Mouse (Mus musculus): ENCODE measurements around the gene Ptprcap. TPM values are rescaled to one million over a fixed set of nuclear protein-coding genes. Genes with fewer than 3 reads are reported as not detected.

The Ptprcap gene
- total RNA-seq, 4 experiments from 2014 or later, result 0.27 to 0.38 TPM; not detected in 2

DNA sequence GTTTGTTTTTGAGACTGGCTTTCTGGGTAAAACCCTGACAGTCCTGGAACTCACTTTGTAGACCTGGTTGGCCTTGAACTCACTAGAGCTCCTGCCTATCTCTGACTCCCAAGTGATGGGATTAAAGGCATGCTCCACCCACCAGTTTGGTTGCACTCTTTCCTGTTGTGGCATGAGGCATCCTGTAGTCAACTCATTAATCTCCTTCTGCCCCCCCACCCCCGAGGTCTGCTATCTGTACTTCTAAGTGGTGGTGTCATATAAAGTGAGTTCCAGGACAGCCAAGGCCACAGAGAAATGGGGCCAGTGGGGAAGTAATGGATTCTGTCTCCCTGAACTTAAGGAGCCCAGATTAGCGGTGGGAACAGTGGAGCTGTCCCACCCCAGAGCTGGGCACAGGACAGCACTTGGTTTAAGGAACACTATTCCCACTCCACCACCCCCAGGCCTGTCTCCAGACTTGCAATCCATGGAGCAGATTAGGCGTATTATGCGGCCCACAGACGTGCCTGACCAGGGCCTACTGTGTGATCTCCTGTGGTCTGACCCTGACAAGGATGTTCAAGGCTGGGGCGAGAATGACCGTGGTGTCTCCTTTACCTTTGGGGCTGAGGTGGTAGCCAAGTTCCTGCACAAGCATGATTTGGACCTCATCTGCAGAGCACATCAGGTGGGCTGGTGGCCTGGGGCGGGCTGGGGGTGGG lies 40.8 kb downstream of the Ptprcap start:
- DNase-seq (ENCODE audit: low spot score in 2 of 2), result no peak

DNA sequence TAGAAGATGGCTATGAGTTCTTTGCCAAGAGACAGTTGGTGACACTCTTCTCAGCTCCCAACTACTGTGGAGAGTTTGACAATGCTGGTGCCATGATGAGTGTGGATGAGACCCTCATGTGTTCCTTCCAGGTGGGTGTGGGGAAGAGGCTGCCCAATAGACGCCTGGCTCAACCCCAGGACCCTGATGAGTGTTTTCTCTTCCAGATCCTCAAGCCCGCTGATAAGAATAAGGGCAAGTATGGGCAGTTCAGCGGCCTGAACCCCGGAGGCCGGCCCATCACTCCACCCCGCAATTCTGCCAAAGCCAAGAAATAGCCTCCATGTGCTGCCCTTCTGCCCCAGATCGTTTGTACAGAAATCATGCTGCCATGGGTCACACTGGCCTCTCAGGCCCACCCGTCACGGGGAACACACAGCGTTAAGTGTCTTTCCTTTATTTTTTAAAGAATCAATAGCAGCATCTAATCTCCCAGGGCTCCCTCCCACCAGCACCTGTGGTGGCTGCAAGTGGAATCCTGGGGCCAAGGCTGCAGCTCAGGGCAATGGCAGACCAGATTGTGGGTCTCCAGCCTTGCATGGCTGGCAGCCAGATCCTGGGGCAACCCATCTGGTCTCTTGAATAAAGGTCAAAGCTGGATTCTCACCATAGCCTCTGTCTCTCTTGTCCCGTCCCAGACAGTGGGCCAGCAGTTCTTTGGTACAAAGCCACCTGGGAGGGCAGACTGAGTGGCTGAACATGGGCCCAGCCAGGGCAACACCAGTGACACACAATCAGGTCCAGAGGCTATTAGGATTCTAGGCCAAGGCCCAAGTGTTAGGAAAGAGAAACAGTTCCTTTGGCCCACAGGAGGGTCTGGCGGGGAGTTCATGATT lies 41.6 kb downstream of the Ptprcap start:
- DNase-seq (ENCODE audit: low spot score in 2 of 2), result no peak

DNA sequence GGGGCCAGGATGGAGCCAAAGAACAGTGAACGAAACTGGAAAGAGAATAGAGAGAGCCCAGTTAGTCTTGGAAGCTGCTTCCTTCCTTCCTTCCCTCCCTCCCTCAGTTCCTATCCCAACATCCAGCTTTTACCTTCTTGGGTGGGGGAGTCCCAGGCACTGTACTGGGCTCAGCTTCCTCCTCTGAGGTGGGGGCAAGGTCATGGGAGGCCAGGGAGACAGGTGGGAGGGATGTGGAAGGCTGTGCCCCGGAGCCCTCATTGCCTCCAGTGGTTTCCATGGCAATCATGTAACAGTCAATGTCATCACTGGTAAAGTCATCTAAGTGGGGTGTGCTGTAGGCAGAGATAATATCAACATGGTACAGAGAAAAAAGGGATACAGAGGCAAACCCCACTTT lies 42.6 kb downstream of the Ptprcap start:
- no peak for DNase-seq (ENCODE audit: low spot score in 2 of 2)

DNA sequence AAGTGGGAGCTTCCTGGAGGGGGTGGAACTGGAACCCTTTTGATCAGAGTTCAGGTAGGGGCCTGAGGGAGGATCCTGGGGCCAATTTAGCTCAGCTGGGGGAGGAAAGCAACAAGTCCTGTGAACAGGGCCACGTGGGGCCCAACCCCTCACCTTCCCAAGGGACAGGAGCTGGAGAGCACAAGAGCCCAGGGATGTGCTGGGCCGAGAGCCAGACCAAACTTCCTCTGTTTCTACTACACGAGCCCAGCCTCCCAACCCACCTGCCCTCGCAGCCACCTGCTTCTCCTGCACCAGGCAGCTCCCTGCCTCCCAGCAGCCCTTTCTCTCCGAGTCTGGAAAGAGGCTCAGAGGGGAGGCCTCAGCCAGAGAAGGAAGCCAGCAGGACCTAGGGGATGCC lies 43.1 kb downstream of the Ptprcap start:
- DNase-seq (ENCODE audit: low spot score in 2 of 2), result no peak

DNA sequence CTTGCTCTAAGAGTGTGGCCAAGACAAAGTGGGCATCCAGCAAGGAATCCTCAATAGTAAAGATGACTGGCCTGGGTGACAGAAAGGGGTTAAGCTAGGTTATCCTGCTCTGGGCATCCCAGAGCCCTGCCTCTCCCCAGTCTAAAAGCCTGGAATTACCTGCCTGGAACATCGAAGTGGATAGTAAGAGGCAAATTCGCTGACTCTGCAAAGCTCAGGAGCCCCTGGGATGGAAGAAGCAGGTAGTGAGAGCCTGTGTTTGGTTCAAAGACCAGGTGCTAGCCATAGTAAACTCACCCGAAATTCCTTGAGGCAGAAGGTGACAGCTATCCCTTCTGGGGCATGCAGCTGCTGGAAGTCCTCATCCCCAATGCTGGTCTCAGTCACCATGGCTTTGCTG lies 43.8 kb downstream of the Ptprcap start:
- DNase-seq (ENCODE audit: low spot score in 2 of 2), result no peak

DNA sequence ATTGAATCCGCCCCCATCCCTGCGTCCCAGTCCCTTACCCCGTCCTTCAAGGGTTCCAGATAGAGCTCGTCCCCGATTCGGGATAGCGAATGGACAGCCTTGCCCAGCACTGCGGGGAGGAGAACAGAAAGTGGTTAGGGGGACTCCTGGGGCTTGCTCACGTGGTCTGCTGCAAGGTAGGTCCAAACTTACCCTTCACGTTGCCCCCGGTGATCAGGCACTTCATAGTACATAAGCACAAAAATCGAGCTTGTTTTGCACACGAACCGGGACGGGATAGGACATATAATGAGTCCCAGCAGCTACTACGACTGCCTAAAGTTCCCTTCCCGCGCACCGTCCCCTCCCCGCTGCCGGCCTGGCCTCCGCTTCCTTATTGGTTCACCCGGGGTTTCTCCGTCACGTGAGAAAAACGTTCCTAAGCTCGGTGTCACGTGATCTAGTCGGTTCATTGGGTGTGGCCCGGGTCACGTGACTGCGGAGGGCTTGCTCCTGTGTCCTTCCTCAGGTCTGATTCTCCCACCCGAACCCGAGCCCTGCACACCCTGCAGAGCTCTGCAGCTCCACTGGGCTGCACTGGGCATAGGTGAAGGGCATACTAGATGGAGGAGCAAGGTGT lies 48.0 kb downstream of the Ptprcap start, which contains the start of gene Rad9a:
Gene Rad9a (minus strand): TSS at position 372 of the 619 bp plus-strand sequence.
- DNase-seq (ENCODE audit: low spot score in 2 of 2), result peak; percentile 95

DNA sequence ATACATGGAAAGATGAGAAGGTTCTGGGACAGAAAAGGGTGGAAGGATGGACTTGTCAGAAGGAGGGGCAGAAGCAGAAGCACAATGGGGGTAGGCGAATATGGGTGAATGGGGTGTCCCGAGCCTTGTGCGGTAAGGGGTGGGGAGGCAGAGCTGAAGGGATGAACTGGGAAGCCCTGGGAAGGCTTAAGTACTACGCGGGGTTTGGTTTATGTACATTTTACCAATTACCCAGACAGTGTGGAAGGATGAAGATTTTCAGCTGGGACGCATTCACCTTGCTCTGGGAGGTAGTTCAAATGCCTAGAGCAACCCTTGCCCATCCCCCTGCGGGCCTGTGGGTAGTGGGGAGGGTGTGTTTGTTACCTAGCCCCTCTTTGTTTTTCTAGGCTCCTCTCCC lies 48.7 kb downstream of the Ptprcap start:
- no peak for DNase-seq (ENCODE audit: low spot score in 2 of 2)

DNA sequence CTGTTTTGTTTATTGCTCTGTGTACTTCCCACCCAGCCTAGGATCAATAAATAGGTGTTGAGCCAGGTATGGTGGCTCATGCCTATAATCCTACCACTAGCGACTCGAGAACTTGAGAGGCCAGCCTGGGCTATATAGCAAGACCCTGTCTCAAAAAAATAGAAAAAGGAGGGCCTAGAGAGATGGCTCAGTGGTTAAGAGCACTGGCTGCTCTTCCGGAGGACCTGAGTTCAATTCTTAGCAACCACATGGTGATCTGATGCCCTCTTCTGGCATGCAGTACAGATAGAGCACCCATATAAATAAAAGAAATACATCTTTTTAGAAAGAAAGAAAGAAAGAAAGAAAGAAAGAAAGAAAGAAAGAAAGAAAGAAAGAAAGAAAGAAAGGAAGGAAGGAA lies 49.7 kb downstream of the Ptprcap start:
- DNase-seq (ENCODE audit: low spot score in 2 of 2), result no peak

DNA sequence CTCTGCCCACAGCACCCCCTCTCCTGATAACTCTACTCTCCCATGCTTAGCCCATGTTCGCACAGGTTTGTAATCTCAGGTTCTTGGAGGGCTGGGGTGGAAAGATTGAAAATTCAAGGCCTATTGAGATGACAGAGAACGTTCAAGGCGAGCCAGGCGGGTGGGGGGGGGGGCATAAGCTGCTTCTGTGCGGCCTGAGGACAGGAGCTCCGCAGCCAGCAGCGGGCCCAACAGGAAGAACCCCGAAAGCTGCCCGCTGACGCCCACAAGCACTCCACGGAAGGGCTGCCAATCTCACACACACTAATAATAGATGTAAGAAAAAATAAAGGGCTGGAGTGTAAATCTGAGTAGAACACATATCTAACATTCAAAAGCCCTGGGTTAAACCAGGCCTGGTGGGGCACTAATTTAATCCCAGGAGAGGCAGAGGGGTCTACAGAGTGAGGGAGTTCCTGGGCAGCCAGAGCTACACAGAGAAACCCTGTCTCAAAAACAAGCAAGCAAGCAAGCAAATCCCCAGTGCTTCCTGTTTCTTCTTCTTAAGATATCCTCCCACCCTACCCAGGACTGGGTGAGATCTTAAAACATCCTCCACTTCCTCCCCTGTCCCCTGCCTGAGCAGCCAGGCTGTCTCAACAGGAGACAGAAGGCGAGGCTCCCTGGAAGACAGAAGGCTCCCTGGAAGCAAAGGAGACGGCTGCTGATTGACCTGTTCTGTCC lies 50.4 kb downstream of the Ptprcap start:
- no peak for DNase-seq (ENCODE audit: low spot score in 2 of 2)

DNA sequence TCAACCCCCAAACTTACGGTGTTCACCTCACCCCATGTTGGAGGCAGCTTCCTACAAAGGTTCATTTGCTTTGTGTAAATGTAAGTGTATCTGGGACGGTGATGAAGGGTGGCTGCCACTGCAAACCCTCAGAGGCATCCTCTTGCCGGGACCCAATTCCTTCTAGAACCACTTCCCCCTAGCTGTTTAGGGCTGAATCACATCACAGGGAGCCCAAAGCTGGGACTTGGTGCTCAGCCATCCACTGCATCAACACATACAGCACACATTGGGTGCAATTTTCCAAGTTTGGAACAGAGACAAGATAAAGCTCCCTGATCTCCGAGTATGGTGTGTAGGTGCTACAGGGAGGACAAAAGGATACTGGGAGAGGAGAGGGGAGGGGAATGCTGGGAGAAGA lies 51.5 kb downstream of the Ptprcap start:
- no peak for DNase-seq (ENCODE audit: low spot score in 2 of 2)

Other genes starting within 250 kb of the Ptprcap start
- 1 to 10 TPM; 2.2 to 5.1 (median 3.0) TPM for gene Tcirg1, start 246.5 kb upstream of the Ptprcap start, total RNA-seq (2022)
- 100 to 1,000 TPM; 222 to 255 (median 235) TPM for gene Ndufs8, start 240.8 kb upstream of the Ptprcap start, total RNA-seq (2022)
- gene Aldh3b1, start 223.8 kb upstream of the Ptprcap start, total RNA-seq (2022), result 1 to 10 TPM; 1.0 to 2.6 (median 1.3) TPM
- 1 to 10 TPM; 3.2 to 4.5 (median 3.5) TPM for gene Unc93b1, start 218.4 kb upstream of the Ptprcap start, total RNA-seq (2022)
- not detected for gene Aldh3b3, start 195.0 kb upstream of the Ptprcap start, total RNA-seq (2022)
- gene Aldh3b2, start 181.3 kb upstream of the Ptprcap start, total RNA-seq (2022), result under 1 TPM in 3 of 4 experiments, not detected in 1; 0.19 to 0.62 (median 0.52) TPM
- gene Acy3, start 167.0 kb upstream of the Ptprcap start, total RNA-seq (2022), result 1 to 10 TPM; 1.1 to 1.7 (median 1.5) TPM
- gene Tbx10, start 160.9 kb upstream of the Ptprcap start, total RNA-seq (2022), result under 1 TPM in 1 of 4 experiments, not detected in 3; 0.16 TPM
- 10 to 100 TPM; 19.0 to 24.8 (median 22.8) TPM for gene Nudt8, start 153.0 kb upstream of the Ptprcap start, total RNA-seq (2022)
- gene Gm49405, start 153.0 kb upstream of the Ptprcap start, total RNA-seq (2022), result under 1 TPM; 0.12 to 0.39 (median 0.15) TPM
- 1 to 10 TPM in 1 of 4 experiments, under 1 TPM in 3; 0.36 to 1.2 (median 0.73) TPM for gene Doc2g, start 150.3 kb upstream of the Ptprcap start, total RNA-seq (2022)
- 100 to 1,000 TPM; 435 to 477 (median 462) TPM for gene Ndufv1, start 140.8 kb upstream of the Ptprcap start, total RNA-seq (2022)
- gene Gstp1, start 115.6 kb upstream of the Ptprcap start, total RNA-seq (2022), result 100 to 1,000 TPM; 411 to 453 (median 419) TPM
- gene Gstp2, start 107.6 kb upstream of the Ptprcap start, total RNA-seq (2022), result 100 to 1,000 TPM; 240 to 258 (median 250) TPM
- gene Gstp3, start 94.0 kb upstream of the Ptprcap start, total RNA-seq (2022), result not detected
- gene Cabp2, start 72.0 kb upstream of the Ptprcap start, total RNA-seq (2022), result not detected
- 10 to 100 TPM; 14.0 to 20.3 (median 18.0) TPM for gene Cdk2ap2, start 56.4 kb upstream of the Ptprcap start, total RNA-seq (2022)
- gene Pitpnm1, start 53.6 kb upstream of the Ptprcap start, total RNA-seq (2022), result 1 to 10 TPM; 1.1 to 3.3 (median 2.4) TPM
- 10 to 100 TPM; 85.7 to 96.3 (median 90.3) TPM for gene Aip, start 27.7 kb upstream of the Ptprcap start, total RNA-seq (2022)
- not detected for gene Gpr152, start 13.8 kb upstream of the Ptprcap start, total RNA-seq (2022)
- not detected for gene Cabp4, start 9.6 kb upstream of the Ptprcap start, total RNA-seq (2022)
- 10 to 100 TPM; 10.4 to 13.2 (median 11.6) TPM for gene Coro1b, start 5.0 kb upstream of the Ptprcap start, total RNA-seq (2022)
- 10 to 100 TPM; 18.6 to 28.4 (median 25.7) TPM for gene Rps6kb2, start 9.8 kb downstream of the Ptprcap start, total RNA-seq (2022)
- 10 to 100 TPM; 23.8 to 33.0 (median 24.9) TPM for gene Carns1, start 21.9 kb downstream of the Ptprcap start, total RNA-seq (2022)
- gene Tbc1d10c, start 37.7 kb downstream of the Ptprcap start, total RNA-seq (2022), result 1 to 10 TPM; 6.6 to 8.6 (median 7.9) TPM
- gene Ppp1ca, start 38.5 kb downstream of the Ptprcap start, total RNA-seq (2022), result 100 to 1,000 TPM; 198 to 243 (median 235) TPM
- 1 to 10 TPM; 1.7 to 3.6 (median 2.3) TPM for gene Rad9a, start 48.1 kb downstream of the Ptprcap start, total RNA-seq (2022)
- gene Clcf1, start 60.6 kb downstream of the Ptprcap start, total RNA-seq (2022), result under 1 TPM in 3 of 4 experiments, not detected in 1; 0.20 to 0.43 (median 0.22) TPM
- gene AC109138.7, start 60.8 kb downstream of the Ptprcap start, total RNA-seq (2022), result not detected
- 10 to 100 TPM; 13.1 to 19.4 (median 17.3) TPM for gene Pold4, start 78.3 kb downstream of the Ptprcap start, total RNA-seq (2022)
- gene Ssh3, start 115.6 kb downstream of the Ptprcap start, total RNA-seq (2022), result 1 to 10 TPM; 2.3 to 5.8 (median 2.9) TPM
- gene Ankrd13d, start 129.5 kb downstream of the Ptprcap start, total RNA-seq (2022), result under 1 TPM in 1 of 4 experiments, not detected in 3; 0.63 TPM
- gene Grk2, start 152.6 kb downstream of the Ptprcap start, total RNA-seq (2022), result 10 to 100 TPM; 55.7 to 65.2 (median 62.1) TPM
- 10 to 100 TPM; 30.2 to 37.7 (median 37.2) TPM for gene Kdm2a, start 244.7 kb downstream of the Ptprcap start, total RNA-seq (2022)

All from gastrocnemius, adult 8-10 months (tissue).